Mouse (Mus musculus) c-Kit-positive CD71-positive TER-119-negative erythroid progenitor cells, embryonic 14.5 days (primary cell): ENCODE measurements around the gene Fam98c.

Source experiments
- DNase-seq: peaks from one replicate; pipeline ENCODE4 v3.0.0-alpha.2; 2013; ENCODE audit warnings: low read depth

Gene Fam98c

DNA sequence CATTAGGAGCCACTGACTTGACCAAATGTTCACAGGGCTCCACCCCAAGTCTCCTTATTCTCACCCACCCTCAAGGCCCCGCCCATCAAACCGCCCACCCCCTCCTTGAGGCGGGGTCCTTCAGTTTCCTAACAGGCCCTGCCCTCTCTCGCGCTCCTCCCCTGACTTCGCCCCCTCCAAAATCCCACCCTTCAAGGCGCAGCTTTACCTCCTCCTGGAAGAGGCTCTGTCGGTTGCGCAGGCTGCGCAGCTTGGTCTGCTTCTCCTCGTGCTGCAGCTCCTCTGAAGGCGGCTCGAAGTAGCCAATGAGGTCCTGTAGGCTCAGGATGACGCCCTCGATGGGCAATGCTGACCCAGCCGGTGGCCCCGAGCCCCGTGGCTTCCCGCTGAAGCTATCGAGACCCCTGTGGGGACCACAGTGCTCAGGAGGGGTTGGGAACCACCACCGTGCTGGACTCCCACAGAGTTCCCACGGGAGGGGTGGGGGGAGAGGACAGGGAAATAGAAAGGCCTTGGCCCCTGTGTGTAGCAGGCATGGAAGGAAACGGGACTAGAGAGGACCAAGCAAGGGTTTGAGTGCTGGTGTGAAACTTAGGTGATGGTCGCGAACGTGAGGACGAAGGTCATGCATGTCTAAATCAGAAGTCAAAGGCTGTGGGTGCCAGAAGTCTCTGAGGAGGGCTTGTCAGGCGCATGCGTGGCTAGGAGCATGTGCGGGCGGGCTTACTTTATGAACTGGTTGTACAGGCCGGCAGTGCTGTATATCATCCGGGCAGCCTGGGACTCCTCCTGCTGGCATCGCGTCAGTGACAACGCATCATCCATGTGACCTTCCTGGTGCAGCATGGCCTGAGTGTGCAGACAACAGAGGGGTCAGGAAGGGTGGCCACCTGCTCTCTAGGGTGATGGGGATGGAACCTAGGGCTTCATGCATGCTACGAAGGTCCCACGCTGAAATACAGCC, 46.8 kb downstream of the Fam98c start:
- DNase-seq = no peak
